Mouse (Mus musculus) spleen, adult 2 months (tissue): ENCODE data around the gene Gab2. TPM values are rescaled to one million over a fixed set of nuclear protein-coding genes. Genes with fewer than 3 reads are reported as not detected.

Experiments
- DNase-seq, 2 experiments: peaks; one replicate each; pipeline versions ENCODE4 v3.0.0 to v3.0.0-alpha.2; 2012 to 2021; ENCODE audit warnings: low spot score in 2 of 2, low read depth in 1 of 2
- H3K27ac ChIP-seq: fragments of 200-500 bp; 2 replicates; pipeline ENCODE4 v1.5.1; 2012; ENCODE audit warnings: low read length, inconsistent platforms; ENCODE audit not compliant: insufficient read depth
- H3K27me3 ChIP-seq: fragments of 200-500 bp; 2 replicates; pipeline ENCODE4 v1.6.1; 2012; ENCODE audit warnings: mild to moderate bottlenecking, moderate library complexity, low read length, inconsistent platforms; ENCODE audit not compliant: control insufficient read depth, insufficient read depth
- H3K36me3 ChIP-seq: fragments of 200-500 bp; 2 replicates; pipeline ENCODE4 v1.6.1; 2012; ENCODE audit warnings: mild to moderate bottlenecking, low read length, inconsistent platforms; ENCODE audit not compliant: control insufficient read depth, insufficient read depth
- H3K4me1 ChIP-seq: fragments of 200-500 bp; 2 replicates; pipeline ENCODE4 v1.6.1; 2011; ENCODE audit warnings: inconsistent platforms; ENCODE audit not compliant: control insufficient read depth, insufficient read depth, insufficient read length
- H3K4me3 ChIP-seq: fragments of 200-500 bp; 2 replicates; pipeline ENCODE4 v1.5.1; 2011; ENCODE audit warnings: mild to moderate bottlenecking, inconsistent platforms; ENCODE audit not compliant: insufficient read depth, insufficient read length; ENCODE audit errors: extremely low read depth
- CTCF ChIP-seq: fragments of 200-500 bp; IDR thresholded peaks from 2 replicates; pipeline ENCODE4 v1.5.1; 2011; ENCODE audit warnings: mild to moderate bottlenecking, inconsistent platforms; ENCODE audit not compliant: insufficient read depth, insufficient read length, insufficient replicate concordance; ENCODE audit errors: extremely low read depth
- POLR2A ChIP-seq: fragments of 200-500 bp; IDR thresholded peaks from 2 replicates; pipeline ENCODE4 v1.6.1; 2011; ENCODE audit warnings: low read depth, low read length, inconsistent platforms
- WGBS: fragments of 180-500 bp; shearing (Covaris S2); methylation state at CpG from one replicate; pipeline ENCODE4 v1.1.7; 2018; 5-methylcytosine and 5-hydroxymethylcytosine counted together
- polyA plus RNA-seq: library from polyadenylated mRNA; depleted of rRNA; stranded (reverse); fragments of >200 nt; gene quantifications from 2 replicates; pipeline ENCODE4 v1.2.3, GENCODE M21; 2012

The Gab2 gene
- polyA plus RNA-seq, 1 experiment: 9.2 TPM

DNA sequence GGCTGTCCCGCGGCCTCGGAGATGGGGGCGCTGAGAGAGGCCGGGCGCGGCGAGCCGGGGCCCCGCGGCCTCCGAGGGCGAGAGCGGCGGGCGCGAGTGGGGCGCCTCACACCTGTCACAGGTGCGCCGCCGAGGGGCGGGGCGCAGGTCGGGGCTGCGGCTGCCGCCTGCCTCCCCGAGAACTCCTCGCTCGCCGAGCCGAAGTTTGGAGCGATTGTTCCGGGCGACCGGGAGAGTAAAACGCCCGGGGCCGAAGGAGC is 503 bp downstream of the Gab2 start:
- peak overlapping the region; percentile 66 for H3K27ac ChIP-seq
- peak overlapping the region; percentile 68 for H3K4me3 ChIP-seq
- no peak for DNase-seq
- no peaks in the 10 kb centered on the region; the same call in 1 of the 2 replicates for H3K4me1 ChIP-seq
- H3K27me3 ChIP-seq: peaks cover 6% of the 10 kb centered on the region
- no peaks in the 10 kb centered on the region for H3K36me3 ChIP-seq
- TF ChIP-seq CTCF (no peak), POLR2A (no peak)
- 0% methylated on average over 37 of the region's 38 CpGs for WGBS

DNA sequence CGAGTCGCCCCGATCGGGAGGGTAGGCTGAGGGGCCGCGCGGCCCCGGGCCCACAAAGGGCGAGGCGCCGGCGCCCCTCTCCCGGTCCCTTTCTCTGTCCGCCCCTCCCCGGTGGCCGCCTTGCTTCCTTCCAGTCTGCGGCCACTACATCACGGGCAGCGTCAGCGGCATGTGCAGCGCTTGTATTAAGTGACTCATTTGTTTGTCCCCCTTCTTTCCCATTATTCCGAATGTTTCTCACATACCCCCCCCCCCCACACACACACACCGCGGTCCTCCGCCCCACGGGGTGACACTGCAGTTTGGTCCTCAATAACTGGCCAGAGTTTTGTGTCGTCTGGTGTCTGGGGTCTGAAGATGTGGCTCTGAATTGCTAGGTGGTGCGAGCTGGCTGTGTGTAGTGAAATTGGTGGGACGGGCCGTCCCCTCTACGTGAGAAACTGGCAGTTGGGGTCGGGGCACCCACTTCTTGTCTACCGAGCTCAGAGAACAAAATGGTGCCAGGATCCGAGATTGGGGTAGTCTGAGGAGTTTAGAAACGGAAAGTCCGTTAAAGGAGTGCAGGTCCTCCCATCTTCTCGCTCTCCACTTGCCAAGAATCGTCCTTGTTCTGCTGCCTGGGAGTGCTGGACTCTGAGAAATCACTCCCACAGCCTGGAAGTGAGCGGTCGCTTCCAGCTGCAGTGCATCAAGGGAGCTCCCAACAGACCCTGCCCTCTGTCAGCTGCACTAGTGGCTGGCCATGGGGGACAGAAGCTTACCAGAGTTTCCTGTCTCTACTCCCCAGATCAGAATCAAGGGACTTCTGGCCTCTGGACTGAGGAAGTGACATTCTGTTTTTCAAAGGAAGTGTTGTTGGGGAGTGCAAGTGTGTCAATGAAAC is 1.1 kb downstream of the Gab2 start:
- no peak for TF ChIP-seq CTCF
- TF ChIP-seq POLR2A: no peak
- Histone ChIP-seq H3K4me3 (peak overlapping the region; percentile 68), H3K27me3 (peaks cover 6% of the 10 kb centered on the region), H3K4me1 (no peaks in the 10 kb centered on the region; the same call in 1 of the 2 replicates), H3K27ac (peak overlapping the region; percentile 66), H3K36me3 (no peaks in the 10 kb centered on the region)
- DNase-seq: peak in 1 of 2 experiments; percentile 14
- WGBS: 2% methylated on average over 38 of the region's 40 CpGs

DNA sequence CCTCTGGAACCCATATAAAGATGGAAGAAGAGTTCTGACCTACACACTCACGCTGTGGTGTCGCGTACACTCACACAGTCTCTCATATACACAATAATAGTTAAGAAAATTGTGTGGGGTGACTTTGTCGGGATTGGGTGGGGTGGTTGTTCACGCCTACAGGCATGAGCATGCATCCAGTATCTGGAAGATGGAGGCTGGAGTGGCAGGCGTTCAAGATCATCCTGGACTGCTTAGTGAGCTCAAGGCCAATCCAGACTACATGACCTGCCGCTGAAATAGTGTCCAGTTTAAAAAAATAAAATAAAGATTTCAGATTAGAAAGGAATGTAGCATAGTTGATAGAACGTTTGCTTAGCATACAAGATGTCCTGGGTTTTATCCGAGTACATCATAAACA is 2.2 kb downstream of the Gab2 start:
- TF ChIP-seq POLR2A: no peak
- TF ChIP-seq CTCF: no peak
- Histone ChIP-seq H3K4me1 (no peaks in the 10 kb centered on the region; the same call in 1 of the 2 replicates), H3K27ac (no peak overlapping the region), H3K36me3 (no peaks in the 10 kb centered on the region), H3K4me3 (no peak overlapping the region), H3K27me3 (peaks cover 6% of the 10 kb centered on the region)
- WGBS: 88% methylated on average over 9 of the region's 9 CpGs
- no peak for DNase-seq

DNA sequence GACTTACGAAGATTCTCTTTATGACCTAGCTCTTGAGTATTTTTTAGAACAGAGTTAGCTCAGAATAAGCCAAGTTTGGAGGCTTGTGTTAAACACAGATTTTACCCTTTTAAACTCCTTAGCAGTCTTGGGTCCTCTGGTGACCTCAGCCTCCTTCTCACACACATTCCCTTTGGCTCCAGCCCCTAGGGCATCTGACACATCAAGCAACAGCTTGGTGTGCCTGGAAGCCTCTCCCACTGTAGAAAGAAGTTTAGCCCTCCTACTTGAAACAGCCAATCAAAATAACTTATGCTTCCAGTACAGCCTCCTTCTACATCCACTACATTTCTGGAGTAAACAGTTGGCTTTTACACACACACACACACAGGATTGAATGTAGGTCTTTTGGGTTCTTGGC is 2.8 kb downstream of the Gab2 start:
- 97% methylated on average over 1 of the region's 1 CpGs for WGBS
- Histone ChIP-seq H3K4me1 (no peaks in the 10 kb centered on the region; the same call in 1 of the 2 replicates), H3K27me3 (peaks cover 6% of the 10 kb centered on the region), H3K4me3 (no peak overlapping the region), H3K36me3 (no peaks in the 10 kb centered on the region), H3K27ac (no peak overlapping the region)
- no peak for DNase-seq
- no peak for TF ChIP-seq CTCF
- no peak for TF ChIP-seq POLR2A

DNA sequence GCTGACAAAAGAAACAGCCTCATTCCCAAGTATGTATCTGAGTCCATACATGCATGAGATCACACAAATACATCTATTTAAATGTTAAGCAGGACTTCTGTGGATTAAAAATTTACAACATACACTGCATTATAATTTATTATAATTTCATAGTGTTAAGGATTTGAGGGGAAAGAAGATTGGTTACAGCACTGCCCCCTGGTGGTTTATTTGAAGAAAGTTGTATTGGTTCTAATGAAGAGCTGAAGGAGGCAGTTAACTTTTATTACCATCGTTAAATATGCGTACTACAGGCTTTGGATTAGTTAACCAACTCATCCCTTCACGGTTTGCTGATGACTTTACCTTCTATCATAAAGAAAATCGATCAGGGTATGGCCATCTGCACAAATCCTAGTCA is 3.9 kb downstream of the Gab2 start:
- peaks cover 6% of the 10 kb centered on the region for H3K27me3 ChIP-seq
- TF ChIP-seq CTCF (no peak), POLR2A (no peak)
- no peak for DNase-seq
- no peaks in the 10 kb centered on the region; the same call in 1 of the 2 replicates for H3K4me1 ChIP-seq
- WGBS: 12% methylated on average over 4 of the region's 4 CpGs
- no peaks in the 10 kb centered on the region for H3K36me3 ChIP-seq
- no peak overlapping the region for H3K27ac ChIP-seq
- H3K4me3 ChIP-seq: no peak overlapping the region

DNA sequence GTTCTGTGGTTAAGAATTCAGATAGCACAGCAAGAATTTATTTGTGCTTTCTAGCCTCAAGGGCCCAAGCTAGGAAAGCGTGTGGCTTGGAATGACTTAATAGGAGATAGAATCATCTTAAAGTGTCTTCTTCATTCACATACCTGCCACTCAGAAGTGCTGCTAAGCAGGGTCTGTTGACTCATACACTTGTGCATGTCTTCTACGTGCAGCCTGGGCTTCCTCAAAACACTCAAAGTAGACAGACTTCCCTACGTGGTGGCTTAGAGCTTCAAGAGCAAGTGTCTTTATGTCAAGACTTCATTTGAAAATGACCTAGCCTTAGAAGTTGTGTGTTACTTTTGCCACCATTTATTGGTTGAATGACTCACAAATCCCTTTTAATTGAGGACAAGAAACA is 12.9 kb downstream of the Gab2 start:
- WGBS: 58% methylated on average over 3 of the region's 3 CpGs
- Histone ChIP-seq H3K4me3 (no peak overlapping the region), H3K27ac (no peak overlapping the region), H3K4me1 (no peaks in the 10 kb centered on the region), H3K27me3 (no peaks in the 10 kb centered on the region), H3K36me3 (no peaks in the 10 kb centered on the region)
- no peak for TF ChIP-seq POLR2A
- TF ChIP-seq CTCF: no peak
- no peak for DNase-seq

DNA sequence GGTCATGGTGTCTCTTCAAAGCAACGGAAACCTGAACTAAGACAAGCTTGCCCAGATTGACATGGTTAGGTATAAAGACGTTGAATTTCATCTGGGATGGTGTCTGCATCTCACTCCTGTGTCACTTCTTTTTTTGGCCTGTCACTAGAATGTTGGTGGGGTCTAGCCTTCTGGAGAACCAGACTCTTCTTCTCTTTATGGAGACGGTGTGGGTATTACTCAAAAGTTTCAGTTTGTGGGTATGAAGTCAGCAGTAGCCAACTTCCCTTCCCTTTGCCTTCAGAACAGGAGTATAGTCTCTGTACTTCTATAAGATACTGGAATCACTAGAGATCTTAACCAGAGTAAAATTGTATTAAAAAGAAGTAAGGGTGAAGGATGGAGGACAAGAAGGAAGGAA is 26.7 kb downstream of the Gab2 start:
- no peak for DNase-seq

More for the DNA sequence above, 26.7 kb downstream of the Gab2 start:
- WGBS: 66% methylated on average over 3 of the region's 3 CpGs
- TF ChIP-seq CTCF: no peak
- no peak for TF ChIP-seq POLR2A
- H3K27me3 ChIP-seq: no peaks in the 10 kb centered on the region
- no peak overlapping the region for H3K4me3 ChIP-seq
- no peak overlapping the region for H3K27ac ChIP-seq
- H3K4me1 ChIP-seq: no peaks in the 10 kb centered on the region
- no peaks in the 10 kb centered on the region for H3K36me3 ChIP-seq
